Mouse (Mus musculus) T-helper 1 cell (primary cell): Measurements from ENCODE around the gene Hjurp.
"Not testable (repeated sequence)": the region's sequence is repeated elsewhere in the genome, so short reads cannot be mapped to it uniquely, and the experiment has no call there.

Source experiments
- in situ Hi-C: fragments of 300-600 bp; cut with MboI, MseI; formaldehyde crosslinking; loops from one replicate; pipeline ENCODE4 v1.15.1; 2025; ENCODE audit warnings: high pct_unique_total_duplicates

The Hjurp gene

DNA sequence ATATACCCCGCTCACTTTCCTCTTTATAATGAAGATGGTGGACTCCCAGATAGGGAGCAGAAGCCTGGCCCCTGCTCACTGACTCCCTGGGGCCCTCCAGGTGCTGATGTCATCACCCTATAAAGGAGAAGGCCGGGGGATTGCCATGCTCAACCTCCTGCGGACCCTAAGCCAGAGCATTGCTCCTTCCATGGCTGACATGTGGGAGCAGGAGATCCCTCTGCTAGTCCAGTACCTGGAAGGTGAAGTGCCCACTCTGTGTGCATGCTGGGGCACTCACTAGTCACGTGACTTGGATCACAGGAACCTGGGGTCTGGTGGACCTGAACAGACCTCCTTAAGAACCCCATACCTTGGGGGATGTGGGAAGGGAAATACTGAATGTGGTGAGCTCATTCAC is 36.9 kb downstream of the Hjurp start:
- in situ Hi-C loops: no loop called here

DNA sequence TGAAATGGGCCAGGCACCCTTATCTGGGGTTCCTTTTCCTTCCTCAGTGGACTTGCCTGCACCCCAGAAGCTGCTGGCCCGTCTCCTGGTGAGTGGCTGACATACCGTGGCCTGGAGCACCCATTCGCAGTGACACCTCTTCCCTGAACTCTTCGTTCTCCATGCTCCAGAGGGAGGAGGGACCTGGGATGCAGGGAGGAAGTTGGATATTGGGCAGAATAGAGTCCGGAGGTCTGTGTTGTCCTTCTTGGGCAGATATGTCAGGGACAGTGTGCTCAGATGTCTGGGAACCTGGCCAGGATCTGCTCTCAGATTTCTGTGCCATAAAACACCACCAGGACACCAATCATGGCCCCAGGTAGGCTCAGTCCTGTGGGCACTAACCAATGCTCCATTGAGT is 37.4 kb downstream of the Hjurp start:
- in situ Hi-C loops: no loop called here

DNA sequence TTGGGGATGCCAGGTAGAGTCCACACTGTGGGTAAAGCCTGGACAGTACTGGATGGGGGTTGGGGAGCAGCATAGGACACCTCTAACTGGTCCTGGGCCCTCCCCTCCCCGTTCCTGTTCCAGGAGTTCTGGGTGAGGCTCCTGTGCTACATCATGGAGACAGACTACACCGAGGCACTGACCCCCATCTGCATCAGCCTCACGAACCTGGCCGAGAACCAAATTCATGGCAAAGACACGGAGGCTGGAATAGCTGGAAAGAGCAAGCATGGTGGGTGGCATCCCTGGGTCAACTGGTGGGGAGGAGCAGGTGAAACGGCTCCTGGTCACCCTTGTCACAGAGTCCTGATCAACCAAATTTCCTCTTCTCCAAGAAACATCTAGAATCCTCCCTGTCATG is 38.7 kb downstream of the Hjurp start:
- in situ Hi-C loops: no loop called here

DNA sequence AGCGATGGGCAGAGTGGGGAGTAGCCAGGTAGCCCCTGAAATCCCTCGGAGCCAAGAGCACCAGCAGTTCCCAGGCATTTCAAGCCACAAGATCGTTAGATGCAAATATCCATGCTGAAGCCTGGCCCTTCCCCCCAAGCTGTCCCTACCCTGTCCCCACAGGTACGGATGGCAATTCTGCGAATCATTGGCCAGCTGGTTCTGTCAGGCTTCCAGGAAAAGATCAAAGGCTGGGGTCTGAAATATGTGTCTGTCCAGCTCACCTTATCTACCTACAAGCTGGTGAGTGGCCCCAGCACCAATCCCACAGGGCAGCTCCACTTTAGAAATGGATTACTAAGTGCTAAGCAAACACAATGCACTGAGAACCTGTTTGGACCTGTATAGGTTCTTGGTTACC is 40.1 kb downstream of the Hjurp start:
- in situ Hi-C loops: no loop called here

DNA sequence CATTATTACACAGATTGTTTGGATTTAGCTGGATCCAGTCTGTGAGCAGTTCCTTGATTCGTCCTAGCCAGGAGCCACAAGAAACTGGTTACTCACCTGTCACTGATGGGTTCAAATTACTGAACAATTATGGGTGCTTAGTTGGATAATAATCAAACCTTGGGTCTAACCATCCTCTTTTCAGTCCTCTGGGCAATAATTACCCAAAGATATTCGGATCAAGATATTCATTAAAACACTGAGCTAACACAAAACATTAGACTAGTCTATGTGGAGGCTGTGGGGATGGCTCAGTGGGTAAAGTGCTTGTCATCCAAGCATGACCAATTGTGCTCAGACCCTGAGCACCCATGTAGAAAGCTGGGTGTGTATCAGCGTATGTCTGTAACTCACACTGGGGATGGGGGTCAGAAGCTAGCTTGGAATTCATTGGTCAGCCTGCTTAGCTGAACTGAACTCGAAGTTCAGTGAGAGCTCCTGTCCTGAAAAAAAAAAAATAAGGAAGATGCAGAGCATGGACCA is 41.5 kb downstream of the Hjurp start:
- in situ Hi-C loops: no loop called here

DNA sequence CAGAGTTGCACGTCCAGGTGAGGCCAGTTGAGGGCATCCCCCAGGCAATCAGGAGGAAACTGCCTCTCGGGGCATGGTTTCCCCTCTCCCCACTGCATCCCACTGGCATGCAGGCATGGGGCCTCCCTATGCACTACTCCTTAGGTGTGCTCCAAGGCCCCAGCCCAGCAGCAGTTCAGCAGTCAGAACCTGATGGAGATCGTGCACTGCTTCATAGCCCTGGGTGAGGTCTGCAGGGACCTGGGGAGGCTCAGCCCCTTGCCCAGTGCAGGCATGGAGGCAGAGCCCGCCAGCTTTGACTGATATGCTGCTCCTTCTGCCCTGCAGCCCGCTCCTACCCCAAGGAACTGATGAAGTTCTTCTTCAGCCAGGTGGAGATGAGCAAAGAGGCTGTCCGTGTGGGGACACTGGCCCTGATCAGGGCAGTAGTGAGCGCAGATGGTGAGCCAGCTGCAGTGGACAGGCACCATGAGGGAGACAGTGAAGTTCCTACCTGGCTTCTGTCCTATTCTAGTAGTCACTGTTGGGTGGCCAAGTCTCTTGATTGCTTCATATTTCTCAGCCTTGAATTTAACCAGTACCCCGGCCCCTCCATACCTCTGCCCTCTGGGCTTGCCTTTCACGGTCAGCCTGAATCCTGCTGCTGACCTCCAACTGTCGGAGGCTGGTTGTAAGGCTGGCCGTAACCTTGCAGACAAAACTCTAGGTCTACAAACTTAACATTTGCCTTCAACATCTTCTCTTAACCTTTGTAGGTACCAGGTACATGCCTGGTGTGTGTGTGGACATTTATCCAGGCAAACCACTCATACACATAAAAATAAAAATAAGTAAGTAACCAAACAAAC is 42.2 kb downstream of the Hjurp start:
- in situ Hi-C loops: no loop called here

DNA sequence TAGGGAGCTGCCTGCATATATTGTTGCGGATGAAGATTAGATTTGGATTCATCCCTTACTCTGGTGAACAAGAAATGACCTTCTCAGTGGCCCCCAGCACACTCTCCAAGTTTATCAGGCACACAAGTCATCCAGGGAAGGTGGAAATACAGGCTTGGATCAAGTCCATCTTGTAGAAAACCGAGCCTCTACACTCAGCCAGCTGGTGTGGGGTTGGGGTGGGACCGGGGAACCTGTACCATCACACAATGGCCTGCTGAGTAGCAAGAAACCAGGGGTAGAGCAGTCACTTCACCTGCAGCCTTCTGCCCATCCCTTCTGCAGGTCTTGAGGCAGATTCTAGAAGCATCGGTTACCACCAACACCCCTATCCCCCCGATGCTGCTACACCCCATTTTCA is 42.8 kb downstream of the Hjurp start:
- in situ Hi-C loops: no loop called here

DNA sequence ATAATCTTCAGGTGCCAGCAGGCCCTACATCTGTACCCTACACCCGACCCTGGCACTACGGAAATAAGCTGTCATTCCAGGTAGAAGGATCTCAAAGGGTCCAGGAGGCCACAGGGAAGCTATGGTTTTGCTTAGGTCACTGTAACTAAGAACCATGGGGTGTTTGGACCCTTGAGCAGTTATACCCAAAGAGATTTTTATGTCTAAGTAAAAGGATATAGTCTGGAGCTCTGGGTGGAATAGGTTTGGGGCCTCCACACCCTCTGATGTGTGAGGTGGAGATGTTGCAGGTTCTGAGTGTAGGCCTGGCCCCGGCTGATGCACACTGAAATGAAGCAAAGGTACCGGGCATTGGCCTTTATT is 43.2 kb downstream of the Hjurp start:
- in situ Hi-C loops: no loop called here

DNA sequence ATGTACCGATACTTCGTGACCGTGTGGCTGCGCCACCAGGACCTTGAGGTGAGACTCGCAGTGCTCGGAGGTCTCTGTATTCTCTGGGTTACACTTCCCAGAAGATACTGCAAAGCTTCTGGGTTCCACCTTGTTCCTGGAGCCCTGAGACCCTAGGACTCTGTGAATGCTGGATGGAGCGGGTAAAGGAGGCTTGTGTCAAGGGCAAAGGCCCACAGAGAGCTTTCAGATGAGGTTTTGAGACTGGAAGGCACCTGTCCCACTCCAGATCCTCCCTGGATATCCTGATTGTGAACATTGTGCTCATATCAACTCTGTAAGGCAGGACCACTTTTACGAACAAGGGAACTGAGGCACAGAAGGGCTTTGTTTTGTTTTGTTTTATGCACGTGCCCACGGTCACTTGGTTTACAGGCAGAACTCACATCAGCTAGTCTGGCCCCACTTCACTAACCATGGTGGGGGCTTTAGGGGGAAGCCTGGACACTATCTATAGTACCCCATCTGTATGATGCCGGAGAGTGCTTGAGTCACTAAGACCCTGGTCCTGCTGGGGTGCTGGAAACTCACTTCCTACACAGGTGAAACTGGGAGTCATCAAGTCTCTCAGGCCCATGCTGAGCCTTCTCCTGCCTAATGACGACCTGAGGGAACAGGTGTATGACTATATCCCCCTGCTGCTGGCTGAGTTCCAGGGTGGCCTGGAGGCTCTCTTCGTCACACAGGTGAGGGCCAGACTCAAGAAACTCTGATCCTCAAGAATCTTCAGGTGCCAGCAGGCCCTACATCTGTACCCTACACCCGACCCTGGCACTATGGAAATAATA is 43.8 kb downstream of the Hjurp start:
- in situ Hi-C loops: no loop called here

DNA sequence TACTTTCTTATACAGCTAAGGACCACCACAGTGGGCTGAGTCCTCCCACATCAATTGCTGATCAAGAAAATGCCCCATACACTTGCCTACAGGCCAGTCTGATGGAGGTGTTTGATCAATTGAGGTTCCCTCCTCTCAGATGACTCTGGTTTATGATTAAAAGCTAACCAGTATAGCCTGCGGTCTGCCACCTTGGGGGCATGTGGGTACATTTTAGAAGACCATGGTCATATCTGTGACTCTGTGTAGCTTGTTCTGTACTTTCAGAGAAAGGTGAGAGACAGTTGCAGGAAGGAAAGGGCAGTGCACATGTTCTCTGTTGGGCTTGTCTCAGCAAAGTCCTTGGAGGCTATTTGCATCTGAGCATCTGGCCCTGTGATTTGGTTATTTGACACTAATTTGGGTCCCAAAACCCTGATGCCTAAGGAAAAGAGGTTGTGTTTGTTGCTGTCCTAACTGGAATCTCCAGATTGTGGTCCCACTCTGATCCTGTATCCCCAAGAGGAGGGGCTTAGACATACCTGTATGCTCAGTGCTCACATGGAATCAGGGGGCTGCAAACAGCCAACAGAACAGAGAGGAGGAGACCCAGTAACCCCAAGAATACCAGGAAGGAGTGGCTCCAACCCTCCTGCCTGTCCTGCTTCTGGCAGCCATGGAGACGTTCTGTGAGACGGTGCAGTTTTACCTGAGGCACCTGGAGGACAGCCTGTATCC is 44.6 kb downstream of the Hjurp start:
- in situ Hi-C loops: no loop called here

DNA sequence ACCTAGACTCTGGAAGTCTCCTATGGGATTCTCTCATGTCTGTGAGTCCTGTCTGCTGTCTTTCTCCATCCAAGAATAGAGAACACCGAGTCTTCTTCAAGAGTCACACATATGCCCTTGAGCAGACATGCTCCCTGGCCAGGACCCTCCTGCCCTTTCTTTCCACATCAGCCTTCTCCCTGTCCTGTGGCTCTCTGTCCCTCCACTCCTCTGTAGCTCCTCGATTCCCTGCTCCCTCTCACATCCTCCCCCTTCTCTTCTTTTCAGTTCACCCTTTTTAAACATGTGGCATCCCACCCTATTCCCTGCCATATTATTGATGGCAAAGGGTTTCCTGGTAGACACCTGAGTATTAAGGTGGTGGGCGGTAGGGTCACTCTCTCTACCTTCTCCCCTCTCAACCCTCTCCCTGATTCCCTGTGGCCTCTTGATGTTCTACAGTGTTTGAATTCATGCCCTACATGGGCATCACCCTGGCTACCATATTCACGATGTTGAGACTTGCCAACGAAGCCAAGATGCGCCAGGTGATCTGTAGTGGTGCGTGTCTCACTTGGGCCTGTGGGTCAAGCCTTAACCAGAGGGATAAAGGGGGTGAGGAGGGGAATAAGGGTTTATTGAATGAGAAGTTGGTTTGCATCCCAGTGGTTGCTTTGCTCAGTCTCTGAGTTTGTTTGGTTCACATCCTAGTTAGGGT is 45.5 kb downstream of the Hjurp start:
- in situ Hi-C loops: no loop called here

DNA sequence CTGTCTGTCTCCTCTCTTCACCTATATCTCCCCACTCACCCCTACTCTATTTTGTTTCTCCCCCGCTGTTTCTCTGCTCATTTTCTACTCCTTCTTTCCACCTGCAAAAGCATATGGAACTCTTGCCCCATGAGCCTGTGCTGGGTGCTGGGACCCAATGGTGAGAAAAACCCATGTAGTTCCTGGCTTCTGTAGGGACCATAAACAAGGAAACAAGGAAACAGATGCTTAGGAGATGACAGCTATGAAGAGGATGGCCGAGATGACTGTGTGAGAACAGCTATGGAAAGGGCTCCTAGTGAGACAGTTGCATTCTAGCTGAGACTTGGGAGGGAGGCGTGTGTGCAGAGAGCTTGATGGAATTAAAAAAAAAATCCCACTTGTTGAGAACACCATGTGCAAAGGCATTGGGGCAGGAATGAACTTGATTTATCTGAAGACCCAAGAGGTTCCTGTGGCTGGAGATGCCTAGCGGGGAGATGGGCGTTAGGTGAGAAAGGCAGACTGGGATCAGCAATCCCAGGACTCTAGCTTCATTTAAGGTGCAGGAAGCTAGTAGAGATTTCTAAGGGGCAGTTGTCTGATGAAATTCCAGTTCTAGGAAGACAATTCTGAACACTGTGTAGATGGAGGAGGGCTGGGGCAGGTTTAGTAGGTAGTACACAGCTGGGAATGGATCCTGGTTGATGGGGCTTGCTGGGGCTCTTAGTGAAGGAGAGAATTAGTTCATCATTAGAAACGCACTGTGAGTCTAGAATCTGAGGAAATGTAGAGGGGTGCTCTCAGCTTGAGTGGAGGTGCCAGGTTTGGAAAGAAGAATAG is 46.2 kb downstream of the Hjurp start:
- in situ Hi-C loops: no loop called here

DNA sequence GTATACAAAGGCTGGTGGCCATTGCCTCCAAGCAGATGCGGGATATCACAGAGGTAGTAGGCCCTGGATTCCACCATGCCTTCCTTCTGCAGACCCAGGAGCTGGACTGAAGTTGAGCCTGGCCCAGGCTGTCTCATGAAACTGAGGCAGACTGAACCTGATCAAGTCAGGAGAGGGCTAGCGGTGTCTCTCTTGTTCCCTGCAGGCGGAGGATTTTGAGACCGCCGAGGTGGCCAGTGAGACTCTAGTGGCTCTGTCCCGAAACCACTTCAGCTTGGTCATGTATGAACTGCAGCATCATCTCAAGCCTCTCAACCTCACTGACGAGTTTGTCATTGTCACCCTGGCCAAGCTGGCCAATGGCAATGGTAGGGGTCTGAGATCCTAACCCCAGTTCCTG is 47.0 kb downstream of the Hjurp start:
- in situ Hi-C loops: no loop called here

DNA sequence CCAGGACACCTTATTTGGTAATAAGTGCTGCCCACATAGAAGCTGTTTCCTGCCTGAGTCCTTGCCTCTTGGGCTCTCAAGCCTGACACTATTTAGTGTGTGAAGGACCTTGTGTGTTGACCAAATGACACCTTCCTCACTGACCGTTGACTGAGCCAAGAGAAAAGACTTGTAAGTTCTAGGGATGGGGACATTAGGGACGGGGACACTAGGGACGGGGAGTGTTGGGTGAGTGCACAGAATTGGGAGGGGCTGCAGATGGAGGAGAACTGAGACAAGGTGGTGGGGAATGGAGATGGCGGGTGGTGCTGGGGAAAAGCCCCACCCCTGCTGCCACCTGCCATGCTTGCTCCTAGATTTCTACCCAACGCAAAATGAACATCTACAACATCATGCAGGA is 47.4 kb downstream of the Hjurp start:
- in situ Hi-C loops: no loop called here

DNA sequence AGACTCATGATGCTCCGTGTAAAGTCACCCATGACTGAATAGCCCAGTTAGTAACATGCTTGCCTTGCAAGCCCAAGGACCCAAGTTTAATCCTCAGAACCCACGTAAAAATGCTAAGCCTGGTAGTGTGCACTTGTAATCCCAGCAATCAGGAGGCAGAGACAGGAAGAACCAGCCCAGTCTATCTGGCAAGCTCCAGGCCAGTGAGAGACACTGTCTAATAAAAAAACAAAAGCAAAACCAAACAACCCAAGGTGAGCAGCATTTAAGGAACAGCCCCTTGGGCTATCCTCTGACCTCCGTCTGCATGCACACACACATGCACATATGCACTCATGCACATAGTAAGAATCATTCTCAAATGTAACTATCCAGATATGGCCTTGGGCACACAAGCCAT is 47.9 kb downstream of the Hjurp start:
- in situ Hi-C loops: no loop called here

DNA sequence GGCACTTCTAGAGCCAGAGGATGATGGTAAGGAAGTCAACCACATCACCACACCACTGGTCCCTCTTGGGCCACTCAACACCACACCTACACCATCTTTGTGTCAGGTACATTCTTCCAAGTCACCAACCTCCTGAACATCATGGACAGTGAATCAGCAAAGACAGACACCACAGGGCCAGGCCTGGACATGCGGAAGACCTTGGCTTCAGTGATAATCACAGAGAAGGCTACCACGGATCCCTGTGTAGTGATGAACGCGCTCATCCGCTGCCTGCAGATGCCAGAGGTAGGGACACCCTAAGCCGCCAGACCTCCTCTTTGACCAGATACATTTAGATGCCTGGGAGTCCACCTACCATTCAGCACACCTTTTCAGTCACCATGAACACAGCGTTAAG is 49.3 kb downstream of the Hjurp start:
- in situ Hi-C loops: no loop called here

DNA sequence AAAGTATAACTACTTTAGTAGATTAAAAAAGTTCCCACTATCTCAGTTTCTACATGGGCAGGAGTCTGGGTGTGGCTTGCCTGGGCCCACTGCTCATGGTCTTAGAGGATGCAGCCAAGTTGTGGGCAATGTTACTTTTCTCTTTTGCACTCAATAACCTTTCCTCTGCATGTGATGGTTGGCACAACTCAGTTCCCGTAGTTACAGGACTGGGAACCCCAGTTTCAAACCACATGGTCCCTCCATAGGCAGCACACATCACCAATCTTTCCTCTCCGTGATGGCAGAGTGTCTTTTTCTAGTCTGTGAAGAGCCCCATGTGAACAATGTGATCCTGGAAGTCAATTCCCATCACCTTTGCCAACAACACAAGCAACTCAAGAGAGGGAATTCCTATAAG is 50.0 kb downstream of the Hjurp start:
- in situ Hi-C loops: no loop called here

DNA sequence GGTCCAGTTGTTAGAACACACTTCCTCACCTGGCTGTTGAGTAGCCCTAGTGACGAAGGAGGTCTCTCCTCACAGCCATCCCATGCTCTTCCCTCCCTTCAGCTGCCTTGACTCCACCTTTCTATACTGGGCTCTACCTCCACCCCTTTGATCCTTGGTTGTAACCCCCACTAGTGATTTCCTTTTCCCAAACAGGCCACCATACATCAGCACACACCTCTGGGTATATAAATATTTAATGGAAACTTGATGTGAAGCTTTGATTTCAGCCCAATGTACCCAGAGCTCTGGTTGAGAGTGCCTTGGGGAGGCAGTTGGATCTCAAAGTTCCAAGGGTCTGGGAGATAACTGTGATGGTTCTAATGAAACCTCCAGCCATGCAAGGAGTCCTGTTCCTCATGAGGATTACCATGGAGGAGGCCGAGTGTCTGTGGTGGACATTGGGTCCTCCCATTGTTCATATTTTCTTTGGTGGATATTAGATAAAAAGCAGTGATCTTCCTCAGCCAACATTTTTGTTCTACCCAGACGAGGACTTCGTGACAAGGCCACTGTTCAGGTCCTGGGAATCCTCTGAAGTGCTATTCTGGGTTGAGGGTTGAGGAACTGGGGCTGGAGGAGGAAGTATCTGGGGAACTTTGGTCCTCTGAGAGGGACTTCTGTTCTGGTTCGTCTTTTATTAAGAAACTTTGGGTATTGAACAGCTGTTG is 50.6 kb downstream of the Hjurp start, which contains the start of gene Mroh2a:
Mroh2a (plus strand) TSS at position 317 of the 710 bp plus-strand sequence.
- in situ Hi-C loops: no loop called here

DNA sequence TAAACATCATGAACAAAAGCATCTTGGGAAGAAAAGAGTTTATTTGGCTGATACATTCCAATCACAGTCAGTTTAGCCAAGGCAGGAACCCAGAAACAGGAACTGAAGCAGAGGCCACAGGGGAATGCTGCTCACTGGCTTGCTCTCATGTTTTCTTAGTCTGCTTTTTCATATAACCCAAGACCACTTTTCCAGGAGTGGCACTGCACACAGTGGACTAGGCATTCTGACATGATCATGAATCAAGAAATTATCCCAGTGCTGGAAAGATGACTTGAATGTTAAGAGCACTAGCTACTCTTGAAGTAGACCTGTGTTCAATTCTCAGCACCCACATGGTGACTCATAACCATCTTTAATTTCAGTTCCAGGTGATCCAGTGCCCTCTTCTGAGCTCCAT is 51.7 kb downstream of the Hjurp start:
- in situ Hi-C loops: no loop called here

DNA sequence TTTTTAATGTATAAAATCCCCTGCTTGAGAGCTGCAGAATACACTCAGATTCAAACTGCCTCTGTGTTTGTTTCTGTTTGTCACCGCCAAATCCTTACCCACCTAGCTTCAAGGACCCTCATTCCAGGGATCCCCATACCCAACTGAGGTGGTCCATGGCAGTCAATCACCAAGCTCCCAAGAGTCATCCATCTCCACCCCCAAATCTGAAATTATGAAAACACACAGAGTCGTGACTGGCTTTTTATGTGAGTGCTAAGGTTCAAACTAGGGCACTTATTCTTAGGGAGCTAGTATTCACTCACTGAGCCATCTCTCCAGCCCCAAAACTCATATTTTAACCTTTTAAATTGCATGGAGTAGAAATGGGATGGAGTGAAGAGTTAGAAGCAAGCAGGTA is 52.1 kb downstream of the Hjurp start:
- in situ Hi-C loops: not testable (repeated sequence)
